Mouse (Mus musculus) telencephalon, adult 2 months (tissue): ENCODE results near the gene Gsk3b.

Experiments
- DNase-seq: peaks from one replicate; pipeline ENCODE4 v3.0.0-alpha.2; 2011; ENCODE audit warnings: low read depth, low spot score

Gene Gsk3b

DNA sequence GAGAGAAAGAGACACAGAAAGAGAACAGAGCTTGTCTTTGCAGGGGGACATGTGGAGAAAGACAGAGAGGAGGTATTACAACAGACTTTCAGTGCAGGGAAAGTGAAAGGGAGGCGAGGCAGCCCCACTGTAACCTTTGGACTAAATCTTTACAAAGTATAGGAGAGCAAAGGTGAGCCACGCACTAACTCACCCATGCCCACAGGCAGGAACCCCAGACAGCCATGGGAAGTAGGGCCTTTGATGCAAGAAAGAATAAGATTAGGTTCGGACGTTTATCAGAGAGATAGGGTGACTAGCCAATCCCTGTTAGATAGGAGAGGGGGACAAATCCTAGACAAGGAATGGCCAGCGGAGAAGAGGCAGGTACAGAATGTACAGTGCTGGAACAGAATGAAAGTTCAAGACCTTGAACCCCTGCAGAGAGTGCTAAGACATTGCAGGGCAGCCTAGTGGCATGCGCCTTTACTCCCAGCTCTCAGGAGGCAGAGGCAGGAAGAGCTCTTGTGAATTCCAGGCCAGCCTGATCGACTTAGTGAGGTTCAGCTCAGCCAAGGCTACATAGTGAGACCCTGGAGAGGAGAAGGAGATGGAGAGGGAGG, 193.9 kb downstream of the Gsk3b start:
- no peak for DNase-seq

DNA sequence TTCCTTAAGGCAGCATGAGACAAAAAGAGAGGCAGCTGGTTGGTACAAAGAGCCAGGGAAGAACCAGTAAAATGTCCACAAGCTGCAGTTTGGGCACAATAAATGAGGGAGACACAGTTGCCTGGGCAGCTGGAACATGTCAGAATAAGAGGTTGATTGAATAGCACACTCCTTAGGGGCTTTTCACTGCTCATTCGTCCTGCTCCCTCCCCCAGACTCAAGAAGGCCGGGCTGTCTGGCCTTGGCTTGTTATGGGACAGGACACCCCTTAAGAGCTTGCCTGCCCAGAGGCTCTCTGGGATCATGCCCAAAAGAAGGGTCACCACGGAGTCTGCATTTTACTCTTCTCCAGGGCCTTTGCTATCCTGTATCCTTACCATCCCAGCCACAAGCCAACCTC, 194.5 kb downstream of the Gsk3b start:
- DNase-seq = no peak

DNA sequence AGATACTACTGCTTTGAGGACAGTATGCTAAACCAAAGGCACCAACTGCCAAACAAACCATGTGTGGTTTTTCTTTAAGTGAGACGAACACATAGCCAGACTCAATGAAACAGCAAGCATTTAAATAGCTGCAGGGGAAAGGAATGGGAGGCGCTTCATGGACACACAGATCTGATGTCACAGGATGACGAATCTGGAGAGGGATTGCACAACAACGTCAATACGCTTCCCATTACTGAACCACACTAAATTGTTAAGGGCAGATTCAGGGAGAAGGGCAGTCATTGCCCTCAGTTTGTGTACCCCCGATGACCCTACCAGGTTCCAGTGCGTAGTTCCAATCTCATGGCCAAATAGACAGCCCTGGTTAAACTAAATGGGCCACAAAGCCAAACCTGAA, 197.0 kb downstream of the Gsk3b start:
- no peak for DNase-seq

DNA sequence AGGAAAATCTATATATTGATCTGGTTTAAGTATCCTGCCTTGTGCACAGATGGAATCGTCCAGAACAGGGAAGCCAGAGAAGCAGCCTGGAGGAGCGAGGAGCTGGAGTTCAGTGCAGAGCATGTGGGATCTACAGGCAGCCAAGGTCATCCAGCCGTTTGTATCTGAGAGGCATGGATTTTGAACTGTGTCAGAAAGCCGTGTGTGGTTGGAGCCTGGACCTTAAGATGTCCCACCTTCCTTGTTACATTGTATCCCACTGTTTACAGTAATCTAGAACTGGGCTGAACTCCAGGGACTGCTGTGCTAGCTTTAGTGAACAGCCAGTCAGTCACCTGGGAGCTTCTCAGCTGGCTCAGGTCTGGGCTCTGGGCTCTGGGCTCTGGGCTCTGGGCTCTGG, 197.7 kb downstream of the Gsk3b start:
- no peak for DNase-seq

DNA sequence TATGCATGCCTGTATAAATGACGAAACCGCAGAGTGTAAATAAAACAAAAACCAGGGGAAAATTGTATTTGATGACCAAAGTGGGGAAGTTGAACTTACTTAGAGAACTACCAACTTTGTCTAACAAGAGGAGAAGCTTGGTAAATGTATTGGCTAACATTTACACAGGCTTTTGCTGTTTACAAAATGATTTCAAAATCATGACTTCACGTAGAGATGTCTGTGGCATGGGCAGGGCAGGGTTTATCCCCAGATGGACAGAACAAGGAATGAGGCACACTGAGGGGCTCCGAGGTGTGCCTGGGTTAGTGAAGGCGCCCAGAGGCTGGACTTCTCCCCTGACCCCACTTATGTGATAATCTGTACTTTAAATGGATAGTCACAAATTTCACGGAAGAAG, 198.6 kb downstream of the Gsk3b start:
- no peak for DNase-seq

DNA sequence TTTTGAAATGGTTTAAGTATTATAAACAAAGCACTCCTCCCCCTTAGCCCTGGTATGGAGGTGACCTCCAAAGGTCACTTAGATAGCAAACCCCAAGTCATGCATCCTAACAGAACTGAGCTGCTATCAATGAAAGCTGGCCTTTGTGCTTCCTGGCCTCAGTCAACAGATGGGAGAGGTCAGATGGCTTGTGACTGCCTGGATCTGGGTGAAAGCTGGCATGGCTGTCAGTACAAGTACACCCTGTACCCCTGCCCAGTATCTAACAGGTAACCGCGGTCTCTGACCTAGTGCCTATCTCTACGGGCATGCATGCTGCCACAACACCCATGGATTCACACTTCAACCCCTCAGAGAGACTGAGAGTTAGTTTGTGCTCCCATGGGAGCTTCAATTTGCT, 199.0 kb downstream of the Gsk3b start:
- DNase-seq = no peak

DNA sequence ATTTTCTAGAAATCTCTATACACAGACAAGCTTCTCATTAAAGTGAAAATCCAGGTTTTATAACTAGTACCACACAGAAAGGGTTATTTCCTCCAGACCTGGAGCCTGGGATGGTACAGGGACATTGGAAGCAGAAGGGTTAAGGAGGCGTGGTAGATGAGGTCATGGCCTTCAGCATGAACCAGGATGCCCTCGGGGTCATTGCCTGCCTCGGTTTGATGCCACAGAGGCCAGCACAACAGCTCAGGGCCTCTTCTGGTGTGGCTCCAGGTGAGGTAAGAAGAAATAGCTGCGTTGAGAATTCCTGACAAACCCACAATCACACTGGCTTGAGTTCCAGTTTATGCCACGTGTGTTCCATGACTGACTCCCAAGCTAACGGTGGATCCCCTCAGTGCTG, 200.1 kb downstream of the Gsk3b start:
- no peak for DNase-seq

DNA sequence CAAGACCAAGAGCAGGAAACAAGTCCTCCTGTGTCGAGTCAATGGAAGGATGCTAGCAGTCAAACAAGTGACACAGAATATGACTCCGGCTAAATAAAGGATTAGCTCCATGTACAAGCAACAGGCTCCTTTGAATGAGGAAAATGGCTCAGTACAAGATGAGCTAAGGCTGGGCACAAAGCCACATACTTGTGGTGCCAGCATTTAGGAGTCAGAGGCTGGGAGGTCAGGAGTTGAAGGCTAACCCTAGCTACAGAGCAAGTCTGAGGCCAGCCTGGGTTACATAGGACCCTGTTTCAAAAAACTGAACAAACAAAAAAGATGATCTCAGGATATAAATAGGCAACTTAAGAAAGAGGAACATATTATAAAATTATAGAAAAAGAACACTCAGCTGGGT, 201.3 kb downstream of the Gsk3b start:
- DNase-seq = no peak

DNA sequence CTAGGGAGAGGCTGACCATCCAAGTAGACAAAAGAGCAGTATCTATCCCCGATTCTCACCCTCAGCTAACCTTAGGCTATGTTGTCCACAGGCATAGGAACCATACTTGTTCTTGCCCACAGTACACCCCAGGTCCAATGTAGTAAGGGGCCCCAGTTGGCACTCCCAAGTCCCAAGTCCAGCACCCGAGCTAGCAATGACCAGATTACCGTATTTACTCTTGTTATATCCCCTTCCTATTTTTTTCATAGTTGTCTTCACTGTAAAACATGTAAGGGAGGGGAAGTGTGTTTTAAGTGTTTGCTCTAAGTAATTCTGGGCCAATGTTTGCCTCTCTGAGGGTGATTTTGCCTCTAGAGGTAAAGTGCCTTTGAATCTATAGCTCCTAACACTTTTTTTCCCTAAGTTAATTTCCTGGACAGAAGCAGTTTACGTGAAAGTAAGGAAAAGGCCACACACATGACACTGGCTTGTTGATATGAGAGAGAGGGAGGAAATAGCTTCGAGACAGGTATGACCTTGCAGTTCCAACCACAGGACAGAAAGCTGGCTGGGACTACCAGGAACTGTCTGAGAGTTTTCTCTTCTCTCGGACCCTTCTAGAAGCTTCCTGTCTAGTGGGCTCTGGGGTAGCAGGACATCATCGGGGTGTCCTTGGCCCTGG, 206.0 kb downstream of the Gsk3b start, which contains the start of gene Nr1i2:
Nr1i2 (minus strand) TSS at position 140 of the 664 bp plus-strand sequence.
- no peak for DNase-seq

DNA sequence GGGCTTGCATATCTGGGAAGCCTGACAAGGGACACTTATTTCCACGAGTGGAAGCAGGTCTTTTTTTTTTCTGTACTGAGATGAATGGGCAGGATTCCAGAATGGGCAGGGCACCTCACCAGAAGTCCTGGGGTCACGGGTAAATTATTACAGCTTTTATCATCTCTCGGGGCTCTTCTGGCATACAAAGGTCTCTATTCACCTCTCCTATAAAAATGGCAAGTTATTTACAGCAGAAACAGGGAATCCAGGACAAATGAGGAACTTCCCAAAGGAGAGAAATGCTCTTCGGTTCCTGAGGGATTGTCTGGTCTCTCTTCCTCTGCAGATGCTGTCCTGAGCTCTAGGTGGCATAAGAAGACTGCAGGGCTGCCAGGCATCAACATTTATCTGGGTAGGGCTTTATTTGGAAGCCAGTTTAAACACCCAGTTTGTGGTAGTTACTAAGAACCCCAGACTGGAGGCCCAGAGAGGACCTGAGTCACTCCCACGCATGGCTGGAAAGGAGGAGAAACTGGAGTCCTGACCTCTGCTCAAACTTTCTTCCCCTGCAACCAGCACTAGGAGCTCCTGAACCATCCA, 206.6 kb downstream of the Gsk3b start:
- no peak for DNase-seq
